ENCODE assay signal across 18 mouse cellular contexts in genomic region chr1:58727747-58728589, GRCm38 (mm10). TPM values are rescaled to one million over a fixed set of nuclear protein-coding genes. Genes with fewer than 3 reads are reported as not detected.
DNase-seq lines count a peak whose midpoint lies in the region; ATAC-seq lines count a peak whose summit lies in the region.
"Had no signal": no experiment of that assay in that cellular context is flagged by ENCODE, and none has a peak within 500 bp of the region (broad histone marks: within the 10 kb centered on the region; RNA-seq: fewer than 3 reads in every experiment).

No protein-coding gene starts in this region.

- no peak for ATAC-seq in liver, embryonic 16.5 days (ENCODE audit: low read depth)
- no peak for ATAC-seq in liver, embryonic 11.5 days (replicated peaks; ENCODE audit: low FRiP score)
- no peak for ATAC-seq in hindbrain, embryonic 16.5 days
- no peak for ATAC-seq in megakaryocyte progenitor cell, adult 5-6 weeks (replicated peaks; ENCODE audit: poor library complexity)

- intact Hi-C loops in heart, postnatal 25 days (cut with DNase I) = no loop called here

- WGBS in liver, embryonic 16.5 days (ENCODE audit: insufficient replicate concordance) = 71% methylated on average over 10 of the region's 10 CpGs
- 83% methylated on average over 10 of the region's 10 CpGs for WGBS in liver, embryonic 11.5 days
- 89% methylated on average over 10 of the region's 10 CpGs for WGBS in hindbrain, embryonic 16.5 days

- H3K4me1 ChIP-seq in liver, embryonic 16.5 days (ENCODE audit: control insufficient read depth, low read depth, low read length) = no peaks in the 10 kb centered on the region; the same call in 1 of the 2 replicates
- peaks cover 2% of the 10 kb centered on the region; the same call in 1 of the 2 replicates for H3K4me1 ChIP-seq in liver, embryonic 11.5 days (replicated peaks; ENCODE audit: control insufficient read depth, insufficient read depth, low read length)
- no peaks in the 10 kb centered on the region for H3K4me1 ChIP-seq in hindbrain, embryonic 16.5 days (ENCODE audit: control insufficient read depth, insufficient read depth, low read depth, low read length)

- H3K4me3 ChIP-seq in liver, embryonic 16.5 days (ENCODE audit: low read depth, low read length) = no peak overlapping the region
- H3K4me3 ChIP-seq in liver, embryonic 11.5 days (ENCODE audit: low read depth, low read length) = no peak overlapping the region
- H3K4me3 ChIP-seq in hindbrain, embryonic 16.5 days (ENCODE audit: low read length) = no peak overlapping the region
- H3K4me3 ChIP-seq: erythroblast, embryonic 14.5 days; limb, embryonic 10.5 days had no signal

- no peaks in the 10 kb centered on the region for H3K9me3 ChIP-seq in liver, embryonic 16.5 days (replicated peaks; ENCODE audit: control insufficient read depth, low read length)
- no peaks in the 10 kb centered on the region for H3K9me3 ChIP-seq in liver, embryonic 11.5 days (ENCODE audit: control insufficient read depth, low read length)
- H3K9me3 ChIP-seq in hindbrain, embryonic 16.5 days (ENCODE audit: control insufficient read depth, low read length) = no peaks in the 10 kb centered on the region
- H3K9me3 ChIP-seq: G1E; limb, embryonic 10.5 days had no signal

- no peaks in the 10 kb centered on the region for H3K27me3 ChIP-seq in liver, embryonic 16.5 days (ENCODE audit: control insufficient read depth, insufficient read depth, low read depth, low read length)
- H3K27me3 ChIP-seq in liver, embryonic 11.5 days (replicated peaks; ENCODE audit: control insufficient read depth, insufficient read depth, low read length) = no peaks in the 10 kb centered on the region
- H3K27me3 ChIP-seq in hindbrain, embryonic 16.5 days (replicated peaks; ENCODE audit: control insufficient read depth, insufficient read depth, low read length) = no peaks in the 10 kb centered on the region

- DNase-seq in heart, adult 11 months = peak; percentile 90
- no peak for DNase-seq in heart, postnatal 25 days (ENCODE audit: low spot score)
- no peak for DNase-seq in liver, embryonic 11.5 days (ENCODE audit: low spot score)
- DNase-seq in cerebellum, adult 18-20 months = peak; percentile 70 to 78
- DNase-seq in induced T-regulatory cell, adult 2 months (ENCODE audit: low read depth) = peak; percentile 59
- DNase-seq: adrenal gland, postnatal 25 days; lung, embryonic 14.5 days had no signal

- no peak overlapping the region for H3K9ac ChIP-seq in liver, embryonic 16.5 days (ENCODE audit: low read depth, low read length)
- H3K9ac ChIP-seq in liver, embryonic 11.5 days (ENCODE audit: low read depth, low read length) = no peak overlapping the region
- H3K9ac ChIP-seq in hindbrain, embryonic 16.5 days (ENCODE audit: low read depth, low read length) = no peak overlapping the region
- H3K9ac ChIP-seq: lung, embryonic 14.5 days had no signal

- H3K27ac ChIP-seq in liver, embryonic 16.5 days (ENCODE audit: low read length) = 0 out of 2 replicates have a peak overlapping the region, but pooled peaks have one; percentile 16
- H3K27ac ChIP-seq in liver, embryonic 11.5 days (ENCODE audit: low read depth, low read length) = no peak overlapping the region
- H3K27ac ChIP-seq in hindbrain, embryonic 16.5 days (ENCODE audit: low read depth, low read length) = no peak overlapping the region
- H3K27ac ChIP-seq: limb, embryonic 10.5 days; stomach, postnatal 0 days had no signal

- no peak overlapping the region for H3K4me2 ChIP-seq in liver, embryonic 16.5 days (ENCODE audit: low read depth, low read length)
- no peak overlapping the region for H3K4me2 ChIP-seq in liver, embryonic 11.5 days
- no peak overlapping the region for H3K4me2 ChIP-seq in hindbrain, embryonic 16.5 days (ENCODE audit: low read length)
- H3K4me2 ChIP-seq: lung, embryonic 14.5 days; midbrain, embryonic 11.5 days had no signal

- no peaks in the 10 kb centered on the region; the same call in none of the 2 replicates for H3K36me3 ChIP-seq in liver, embryonic 16.5 days (ENCODE audit: control insufficient read depth, insufficient read depth)
- peaks cover 15% of the 10 kb centered on the region for H3K36me3 ChIP-seq in liver, embryonic 11.5 days (ENCODE audit: control insufficient read depth, insufficient read depth, low read length)
- H3K36me3 ChIP-seq in hindbrain, embryonic 16.5 days (ENCODE audit: control insufficient read depth, insufficient read depth, low read length) = peaks cover 2% of the 10 kb centered on the region; the same call in 1 of the 2 replicates

RNA-seq across cellular contexts. Expression of gene Cflar, which starts 16.7 kb away (rescaled TPM):
- 10 to 100 TPM; 52.1 to 59.3 TPM for total RNA-seq in heart, postnatal 25 days (2021)
- polyA plus RNA-seq in liver, embryonic 16.5 days (2015; fragmentation: Nextera tagmentation; extraction: Ambion mirVana) = 18.3 and 19.1 TPM in 2 replicates
- 18.6 and 20.4 TPM in 2 replicates for polyA plus RNA-seq in liver, embryonic 11.5 days (2014; fragmentation: Nextera tagmentation; extraction: Ambion mirVana)
- 16.3 and 16.8 TPM in 2 replicates for polyA plus RNA-seq in hindbrain, embryonic 16.5 days (2015; fragmentation: Nextera tagmentation; extraction: Ambion mirVana)
- total RNA-seq in megakaryocyte progenitor cell, adult 5-6 weeks (2015) = 60.9 and 71.6 TPM in 2 replicates
- 87.5 and 121 TPM in 2 replicates for total RNA-seq in megakaryocyte progenitor cell, adult 5-6 weeks (2017)

RNA-seq across cellular contexts. Expression of gene Als2cr12, which starts 32.2 kb away (rescaled TPM):
- total RNA-seq in heart, postnatal 25 days (2021) = not detected
- polyA plus RNA-seq in liver, embryonic 16.5 days (2015; fragmentation: Nextera tagmentation; extraction: Ambion mirVana) = not detected in 2 replicates
- polyA plus RNA-seq in liver, embryonic 11.5 days (2014; fragmentation: Nextera tagmentation; extraction: Ambion mirVana) = not detected in 2 replicates
- not detected in 2 replicates for polyA plus RNA-seq in hindbrain, embryonic 16.5 days (2015; fragmentation: Nextera tagmentation; extraction: Ambion mirVana)
- total RNA-seq in megakaryocyte progenitor cell, adult 5-6 weeks (2015) = not detected in 2 replicates
- 0.44 and 0.67 TPM in 2 replicates for total RNA-seq in megakaryocyte progenitor cell, adult 5-6 weeks (2017)
- total RNA-seq: layer of hippocampus, adult 18-20 months had no signal
- polyA plus RNA-seq: erythroblast, embryonic 14.5 days; frontal cortex, adult 2 months; G1E; hindbrain, embryonic 11.5 days; limb, embryonic 10.5 days; lung, embryonic 14.5 days; midbrain, embryonic 11.5 days had no signal

Comparison
In these comparisons a context has a peak if more than half of its experiments do, and no peak if none do; other contexts are left out.
1. DNase-seq: peak in heart, adult 11 months (single experiment), cerebellum, adult 18-20 months (2 of 2) and induced T-regulatory cell, adult 2 months (single experiment); none in heart, postnatal 25 days (single experiment) and liver, embryonic 11.5 days (single experiment).